Mouse (Mus musculus) brown adipose tissue, adult 24 weeks (tissue): Measurements from ENCODE around the gene Pole3. TPM values are rescaled to one million over a fixed set of nuclear protein-coding genes. Genes with fewer than 3 reads are reported as not detected.

ENCODE experiments used
- H3K27ac ChIP-seq: fragments of 200-500 bp; replicated peaks from 2 replicates; pipeline ENCODE4 v1.5.1; 2012; ENCODE audit warnings: low read depth, mild to moderate bottlenecking, low read length
- H3K4me1 ChIP-seq: fragments of 200-500 bp; 2 replicates; pipeline ENCODE4 v1.6.1; 2012; ENCODE audit warnings: low read length, mixed read lengths; ENCODE audit not compliant: control insufficient read depth, insufficient read depth, insufficient read length
- H3K4me3 ChIP-seq: fragments of 200-500 bp; 2 replicates; pipeline ENCODE4 v1.5.1; 2012; ENCODE audit warnings: low read depth, mild to moderate bottlenecking, low read length, moderate library complexity; ENCODE audit not compliant: insufficient read depth
- polyA plus RNA-seq: library from polyadenylated mRNA; stranded (reverse); fragments of >200 nt; gene quantifications from 2 replicates; pipeline ENCODE4 v1.2.4, GENCODE M21; 2012; ENCODE audit not compliant: missing spikeins, insufficient read depth, insufficient read length

Gene Pole3
- 41.9 and 44.2 TPM in 2 replicates for polyA plus RNA-seq

- peak within 1 kb of the TSS; percentile 80 for H3K4me3 ChIP-seq
- 0 out of 2 replicates have a peak, but pooled peaks cover 2% of the 10 kb centered on the region for H3K4me1 ChIP-seq
- peak within 1 kb of the TSS; percentile 99 for H3K27ac ChIP-seq
These were observed at the start of gene Pole3, which contains the start of gene 4933430I17Rik for GRCm38 (mm10) chr4:62524651-62525488. Gene Pole3, minus strand, starts transcription at chr4:62525068. Gene 4933430I17Rik, plus strand, starts transcription at chr4:62525369.

- Histone ChIP-seq H3K4me1 (peaks cover 6% of the 10 kb centered on the region; the same call in 1 of the 2 replicates), H3K4me3 (no peak overlapping the region), H3K27ac (no peak overlapping the region)
These were observed 45.2 kb upstream of the Pole3 start for GRCm38 (mm10) chr4:62570029-62570428.

GRCm38 (mm10) chr4:62569603-62570002 is 44.7 kb upstream of the Pole3 start:
- Histone ChIP-seq H3K4me3 (no peak overlapping the region), H3K27ac (no peak overlapping the region), H3K4me1 (peaks cover 6% of the 10 kb centered on the region; the same call in 1 of the 2 replicates)

GRCm38 (mm10) chr4:62568359-62568758 is 43.5 kb upstream of the Pole3 start:
- Histone ChIP-seq H3K4me3 (no peak overlapping the region), H3K4me1 (peaks cover 6% of the 10 kb centered on the region; the same call in 1 of the 2 replicates)

GRCm38 (mm10) chr4:62567696-62568095 is 42.8 kb upstream of the Pole3 start:
- peaks cover 6% of the 10 kb centered on the region; the same call in 1 of the 2 replicates for H3K4me1 ChIP-seq
- no peak overlapping the region for H3K27ac ChIP-seq
- no peak overlapping the region for H3K4me3 ChIP-seq

More at GRCm38 (mm10) chr4:62568359-62568758, 43.5 kb upstream of the Pole3 start:
- H3K27ac ChIP-seq = no peak overlapping the region

GRCm38 (mm10) chr4:62566530-62566929 is 41.7 kb upstream of the Pole3 start:
- H3K27ac ChIP-seq = no peak overlapping the region
- peaks cover 3% of the 10 kb centered on the region; the same call in 1 of the 2 replicates for H3K4me1 ChIP-seq
- H3K4me3 ChIP-seq = no peak overlapping the region

- Histone ChIP-seq H3K4me3 (no peak overlapping the region), H3K27ac (no peak overlapping the region), H3K4me1 (no peaks in the 10 kb centered on the region)
These were observed 37.1 kb upstream of the Pole3 start for GRCm38 (mm10) chr4:62562006-62562405.

- H3K4me1 ChIP-seq = no peaks in the 10 kb centered on the region
- H3K27ac ChIP-seq = no peak overlapping the region
- no peak overlapping the region for H3K4me3 ChIP-seq
These were observed 36.7 kb upstream of the Pole3 start for GRCm38 (mm10) chr4:62561630-62562001.

- H3K4me3 ChIP-seq = no peak overlapping the region
- no peaks in the 10 kb centered on the region for H3K4me1 ChIP-seq
- H3K27ac ChIP-seq = no peak overlapping the region
These were observed 36.2 kb upstream of the Pole3 start for GRCm38 (mm10) chr4:62560963-62561629.

- no peak within 1 kb of the TSS for H3K4me3 ChIP-seq
- H3K4me1 ChIP-seq = no peaks in the 10 kb centered on the region
- no peak within 1 kb of the TSS for H3K27ac ChIP-seq
These were observed 35.0 kb upstream of the Pole3 start, which contains the start of gene Rgs3 for GRCm38 (mm10) chr4:62559797-62560329. Gene Rgs3, plus strand, starts transcription at chr4:62559847.

GRCm38 (mm10) chr4:62557436-62557835 is 32.6 kb upstream of the Pole3 start:
- no peaks in the 10 kb centered on the region for H3K4me1 ChIP-seq
- no peak overlapping the region for H3K4me3 ChIP-seq
- no peak overlapping the region for H3K27ac ChIP-seq

- H3K4me1 ChIP-seq = no peaks in the 10 kb centered on the region
These were observed 27.1 kb upstream of the Pole3 start for GRCm38 (mm10) chr4:62551966-62552365.

GRCm38 (mm10) chr4:62544801-62545200 is 19.9 kb upstream of the Pole3 start:
- Histone ChIP-seq H3K4me3 (no peak overlapping the region), H3K27ac (no peak overlapping the region), H3K4me1 (no peaks in the 10 kb centered on the region)

More at GRCm38 (mm10) chr4:62551966-62552365, 27.1 kb upstream of the Pole3 start:
- Histone ChIP-seq H3K27ac (no peak overlapping the region), H3K4me3 (no peak overlapping the region)

GRCm38 (mm10) chr4:62543782-62544181 is 18.9 kb upstream of the Pole3 start:
- Histone ChIP-seq H3K27ac (no peak overlapping the region), H3K4me1 (no peaks in the 10 kb centered on the region), H3K4me3 (no peak overlapping the region)

GRCm38 (mm10) chr4:62541802-62542201 is 16.9 kb upstream of the Pole3 start:
- Histone ChIP-seq H3K4me3 (no peak overlapping the region), H3K27ac (no peak overlapping the region), H3K4me1 (no peaks in the 10 kb centered on the region)
